Mouse (Mus musculus) kidney, embryonic 16.5 days (tissue): ENCODE results near the gene Golga2. TPM values are rescaled to one million over a fixed set of nuclear protein-coding genes. Genes with fewer than 3 reads are reported as not detected.

Experiments used
- ATAC-seq: fragments of 200-750 bp; cut with Nextera tagmentation; 2 replicates; pipeline ENCODE4 v1.8.0; 2017; ENCODE audit warnings: moderate TSS enrichment; ENCODE audit not compliant: low FRiP score, low TSS enrichment
- H3K27ac ChIP-seq: fragments of 300-500 bp; sonication (generic); 2 replicates; pipeline ENCODE4 v1.5.1; 2014; ENCODE audit warnings: low read length
- H3K27me3 ChIP-seq: fragments of 300-500 bp; sonication (generic); 2 replicates; pipeline ENCODE4 v1.6.1; 2014; ENCODE audit warnings: low read length, control low read depth, mixed read lengths; ENCODE audit not compliant: insufficient read depth
- H3K36me3 ChIP-seq: fragments of 300-500 bp; sonication (generic); 2 replicates; pipeline ENCODE4 v1.6.1; 2014; ENCODE audit warnings: low read length, control low read depth, mixed read lengths; ENCODE audit not compliant: insufficient read depth
- H3K4me1 ChIP-seq: fragments of 300-500 bp; sonication (generic); 2 replicates; pipeline ENCODE4 v1.6.1; 2014; ENCODE audit warnings: low read length, control low read depth, mixed read lengths; ENCODE audit not compliant: insufficient read depth
- H3K4me2 ChIP-seq: fragments of 300-500 bp; sonication (generic); replicated peaks from 2 replicates; pipeline ENCODE4 v1.6.1; 2014; ENCODE audit warnings: low read depth, low read length
- H3K4me3 ChIP-seq: fragments of 300-500 bp; sonication (generic); 2 replicates; pipeline ENCODE4 v1.5.1; 2014; ENCODE audit warnings: mild to moderate bottlenecking, low read length
- H3K9ac ChIP-seq: fragments of 300-500 bp; sonication (generic); replicated peaks from 2 replicates; pipeline ENCODE4 v1.6.1; 2014; ENCODE audit warnings: low read length
- H3K9me3 ChIP-seq: fragments of 300-500 bp; sonication (generic); 2 replicates; pipeline ENCODE4 v1.6.1; 2016; ENCODE audit warnings: low read length, control low read depth
- WGBS: fragments of 180-500 bp; shearing (Covaris S2); extraction: QIAGEN DNeasy Blood & Tissue Kit; methylation state at CpG from one replicate; pipeline ENCODE4 v1.1.7; 2014; 5-methylcytosine and 5-hydroxymethylcytosine counted together
- polyA plus RNA-seq: library from polyadenylated mRNA; unstranded; fragments of >200 nt; fragmentation: Nextera tagmentation; extraction: Ambion mirVana; gene quantifications from 2 replicates; pipeline ENCODE4 v1.2.1, GENCODE M21; 2015

The Golga2 gene
- polyA plus RNA-seq, 1 experiment from 2014 or later = 28.0 TPM

DNA sequence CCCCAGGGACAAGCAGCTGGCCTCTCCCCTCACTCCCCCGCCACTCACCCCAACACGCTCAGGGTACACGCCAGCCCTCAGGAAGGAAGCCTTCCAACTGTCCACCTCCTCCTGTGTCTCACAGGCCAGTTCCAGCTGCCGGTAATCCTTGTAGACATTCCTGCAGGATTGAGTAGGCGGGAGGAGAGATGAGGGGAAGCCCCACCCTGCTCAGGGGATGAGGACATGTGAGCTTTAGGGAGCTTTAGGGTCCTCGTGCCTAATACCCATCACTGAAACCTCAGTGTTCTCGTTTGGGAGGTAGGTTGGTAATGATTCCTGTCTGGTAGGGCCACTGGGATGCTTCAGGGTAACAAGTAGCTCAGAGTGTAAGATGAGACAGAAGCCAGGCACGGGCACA, 28.6 kb downstream of the Golga2 start:
- no peaks in the 10 kb centered on the region for H3K9me3 ChIP-seq
- ATAC-seq = no peak
- 12% methylated on average over 8 of the region's 8 CpGs for WGBS
- H3K27me3 ChIP-seq = no peaks in the 10 kb centered on the region
- H3K36me3 ChIP-seq = no peaks in the 10 kb centered on the region
- peak overlapping the region; percentile 56 for H3K27ac ChIP-seq
- 0 out of 2 replicates have a peak overlapping the region, but pooled peaks have one; percentile 22 for H3K9ac ChIP-seq
- H3K4me3 ChIP-seq = no peak overlapping the region
- H3K4me2 ChIP-seq = peak overlapping the region; percentile 18; the same call in 1 of the 2 replicates
- peaks cover 71% of the 10 kb centered on the region for H3K4me1 ChIP-seq

DNA sequence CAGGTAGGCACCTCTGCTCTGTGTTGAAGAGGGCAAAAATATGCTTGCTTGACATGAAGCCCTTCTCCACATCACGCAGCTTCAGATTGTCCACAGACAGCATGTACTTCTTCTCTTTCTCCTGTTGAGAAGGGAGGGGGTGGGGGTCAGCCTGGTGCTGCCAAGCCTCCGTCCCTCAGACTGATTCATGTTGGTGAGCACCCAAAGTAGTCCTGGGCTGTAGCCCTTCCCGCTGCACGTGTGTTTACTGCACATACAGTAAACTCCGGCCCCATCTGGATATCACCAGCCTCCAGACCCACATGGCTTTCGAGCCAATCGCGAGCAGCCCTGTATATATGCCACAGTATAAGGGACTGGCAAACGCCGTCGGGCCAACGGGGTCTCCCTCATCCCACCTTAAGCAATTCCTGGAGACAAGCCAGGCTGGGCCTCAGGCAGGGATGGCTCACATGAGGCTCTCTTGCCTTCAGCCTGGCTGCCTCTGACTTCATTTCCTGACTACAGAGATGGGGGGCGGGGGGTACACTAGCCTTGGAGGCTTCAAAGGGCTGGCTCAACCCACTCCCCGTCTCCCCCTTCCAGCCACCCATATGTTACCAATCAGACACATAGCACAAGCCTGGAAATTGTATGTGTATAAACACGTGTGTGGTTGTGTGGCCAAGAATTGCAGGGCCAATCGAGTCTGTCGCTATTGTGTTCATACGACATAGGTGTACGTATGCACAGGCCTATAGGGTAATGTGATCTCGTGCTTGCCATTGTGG, 29.9 kb downstream of the Golga2 start:
- peak; percentile 14; the same call in 1 of the 2 replicates for ATAC-seq
- H3K4me1 ChIP-seq = peaks cover 58% of the 10 kb centered on the region
- H3K36me3 ChIP-seq = no peaks in the 10 kb centered on the region
- H3K27ac ChIP-seq = peak overlapping the region; percentile 92
- peak overlapping the region; percentile 14; the same call in 1 of the 2 replicates for H3K9ac ChIP-seq
- H3K4me2 ChIP-seq = no peak overlapping the region
- no peak overlapping the region for H3K4me3 ChIP-seq
- WGBS = 48% methylated on average over 20 of the region's 20 CpGs
- no peaks in the 10 kb centered on the region for H3K9me3 ChIP-seq
- no peaks in the 10 kb centered on the region for H3K27me3 ChIP-seq

- Histone ChIP-seq H3K36me3 (no peaks in the 10 kb centered on the region), H3K9ac (peak overlapping the region; percentile 77), H3K4me1 (peaks cover 52% of the 10 kb centered on the region), H3K9me3 (no peaks in the 10 kb centered on the region), H3K4me2 (peak overlapping the region; percentile 62), H3K27ac (peak overlapping the region; percentile 92), H3K27me3 (no peaks in the 10 kb centered on the region), H3K4me3 (peak overlapping the region; percentile 55)
- WGBS = 3% methylated on average over 17 of the region's 19 CpGs
- peak; percentile 90 for ATAC-seq
Measured at GRCm38 (mm10) chr2:32317791-32318417, 30.7 kb downstream of the Golga2 start.

DNA sequence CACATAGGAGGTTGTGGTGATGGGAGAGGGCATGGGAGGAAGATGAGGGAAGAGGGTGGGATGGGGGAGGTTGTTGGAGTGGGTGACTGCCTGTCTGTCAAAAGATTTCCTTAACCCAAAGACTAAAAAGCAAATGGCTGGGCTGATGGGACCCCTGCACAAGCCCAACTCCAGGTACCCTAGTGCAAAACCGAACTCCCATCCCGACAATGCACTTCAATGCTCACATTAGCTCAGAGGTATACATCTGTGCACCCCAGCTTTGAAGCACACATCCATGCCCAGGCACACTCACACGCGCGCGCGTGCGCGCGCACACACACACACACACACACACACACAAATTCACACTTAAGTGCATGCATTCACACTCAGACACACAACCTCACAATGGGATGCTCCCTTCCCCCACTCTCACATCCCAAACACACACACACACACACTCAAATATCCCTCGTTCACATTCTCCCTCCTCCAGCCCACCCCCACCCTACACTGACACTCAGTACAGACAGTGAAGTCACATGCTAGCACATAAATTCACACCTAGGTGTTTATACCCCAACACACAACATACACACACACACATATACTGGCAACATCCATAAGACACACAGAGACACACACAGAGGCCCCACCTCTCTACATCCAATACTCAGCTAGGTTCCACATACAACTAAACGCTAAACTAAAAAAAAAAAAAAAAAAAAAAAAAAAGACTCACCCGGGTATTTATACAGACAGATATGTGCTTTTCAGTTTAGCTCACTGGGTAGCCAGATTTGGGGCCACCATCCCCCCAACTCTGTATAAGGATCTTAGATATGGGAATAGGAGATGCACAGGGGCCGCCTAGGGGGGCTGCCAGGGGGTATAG, 31.8 kb downstream of the Golga2 start:
- Histone ChIP-seq H3K36me3 (no peaks in the 10 kb centered on the region), H3K4me3 (peak overlapping the region; percentile 55), H3K27me3 (no peaks in the 10 kb centered on the region), H3K9ac (peak overlapping the region; percentile 77), H3K4me1 (peaks cover 52% of the 10 kb centered on the region), H3K27ac (peak overlapping the region; percentile 92), H3K4me2 (peak overlapping the region; percentile 62), H3K9me3 (no peaks in the 10 kb centered on the region)
- WGBS = 52% methylated on average over 14 of the region's 14 CpGs
- no peak for ATAC-seq

GRCm38 (mm10) chr2:32319586-32320580, 32.7 kb downstream of the Golga2 start:
- 20% methylated on average over 9 of the region's 9 CpGs for WGBS
- Histone ChIP-seq H3K9ac (no peak overlapping the region), H3K4me1 (peaks cover 51% of the 10 kb centered on the region), H3K27me3 (no peaks in the 10 kb centered on the region), H3K27ac (peak overlapping the region; percentile 92; the same call in 1 of the 2 replicates), H3K36me3 (no peaks in the 10 kb centered on the region), H3K4me3 (no peak overlapping the region), H3K4me2 (peak overlapping the region; percentile 62), H3K9me3 (no peaks in the 10 kb centered on the region)
- no peak for ATAC-seq

DNA sequence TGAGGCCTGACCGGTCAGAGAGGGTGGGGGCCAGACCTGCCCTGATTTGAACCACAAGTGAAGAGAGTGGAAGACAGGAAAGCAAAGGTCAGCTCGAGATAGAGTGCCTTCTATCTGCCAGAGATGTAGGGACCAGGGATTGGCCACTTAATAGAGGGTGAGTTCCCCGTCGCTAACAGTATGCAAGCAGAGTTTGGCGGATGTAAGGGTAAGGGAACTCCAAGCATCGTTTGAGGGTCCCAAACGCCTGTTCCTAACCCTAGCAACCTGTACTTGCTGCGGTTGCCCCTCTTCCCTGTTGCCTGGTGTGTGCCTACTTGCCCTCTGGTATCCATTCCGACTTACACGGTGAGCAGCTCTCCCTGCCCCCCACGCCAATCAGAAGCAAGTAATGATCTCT, 33.5 kb downstream of the Golga2 start:
- Histone ChIP-seq H3K4me2 (no peak overlapping the region), H3K36me3 (no peaks in the 10 kb centered on the region), H3K9me3 (no peaks in the 10 kb centered on the region), H3K27ac (no peak overlapping the region), H3K27me3 (no peaks in the 10 kb centered on the region), H3K4me1 (peaks cover 45% of the 10 kb centered on the region), H3K9ac (no peak overlapping the region), H3K4me3 (no peak overlapping the region)
- ATAC-seq = no peak
- WGBS = 64% methylated on average over 11 of the region's 11 CpGs

- Histone ChIP-seq H3K36me3 (no peaks in the 10 kb centered on the region), H3K27me3 (no peaks in the 10 kb centered on the region), H3K9me3 (no peaks in the 10 kb centered on the region), H3K27ac (no peak overlapping the region), H3K9ac (no peak overlapping the region), H3K4me3 (no peak overlapping the region), H3K4me2 (no peak overlapping the region), H3K4me1 (peaks cover 40% of the 10 kb centered on the region)
- ATAC-seq = no peak
- WGBS = 74% methylated on average over 9 of the region's 9 CpGs
Measured at GRCm38 (mm10) chr2:32321591-32322298, 34.6 kb downstream of the Golga2 start.

- H3K9ac ChIP-seq = no peak overlapping the region
- H3K27me3 ChIP-seq = no peaks in the 10 kb centered on the region
- no peaks in the 10 kb centered on the region for H3K9me3 ChIP-seq
- H3K4me3 ChIP-seq = no peak overlapping the region
- no peak for ATAC-seq
- H3K36me3 ChIP-seq = no peaks in the 10 kb centered on the region
- peaks cover 27% of the 10 kb centered on the region for H3K4me1 ChIP-seq
- 90% methylated on average over 7 of the region's 7 CpGs for WGBS
- no peak overlapping the region for H3K4me2 ChIP-seq
- H3K27ac ChIP-seq = no peak overlapping the region
Measured at GRCm38 (mm10) chr2:32322754-32323741, 35.9 kb downstream of the Golga2 start.
